Mouse (Mus musculus) layer of hippocampus, adult 9-10 months (tissue): ENCODE results near the gene Thy1.

Experiments used
- DNase-seq: peaks from one replicate; pipeline ENCODE4 v3.0.0; 2022; ENCODE audit warnings: low spot score

Thy1 gene

GRCm38 (mm10) chr9:44082266-44082665, 39.1 kb downstream of the Thy1 start:
- no peak for DNase-seq

- DNase-seq: no peak
Observed at GRCm38 (mm10) chr9:44083392-44084121, 40.4 kb downstream of the Thy1 start.

- no peak for DNase-seq
Observed at GRCm38 (mm10) chr9:44084236-44084635, 41.1 kb downstream of the Thy1 start.

- no peak for DNase-seq
Observed at GRCm38 (mm10) chr9:44084659-44085229, 41.6 kb downstream of the Thy1 start.

GRCm38 (mm10) chr9:44085276-44085675, 42.1 kb downstream of the Thy1 start:
- no peak for DNase-seq

GRCm38 (mm10) chr9:44085741-44086665, 42.8 kb downstream of the Thy1 start:
- DNase-seq: no peak

- DNase-seq: no peak
Observed at GRCm38 (mm10) chr9:44086960-44087359, 43.8 kb downstream of the Thy1 start.

GRCm38 (mm10) chr9:44087761-44088455, 44.7 kb downstream of the Thy1 start:
- DNase-seq: no peak

GRCm38 (mm10) chr9:44088877-44089608, 45.9 kb downstream of the Thy1 start:
- DNase-seq: no peak

- DNase-seq: no peak
Observed at GRCm38 (mm10) chr9:44093612-44094503, 50.7 kb downstream of the Thy1 start.

GRCm38 (mm10) chr9:44094737-44095136, 51.6 kb downstream of the Thy1 start:
- no peak for DNase-seq

GRCm38 (mm10) chr9:44095781-44096180, 52.6 kb downstream of the Thy1 start:
- no peak for DNase-seq

- no peak for DNase-seq
Observed at GRCm38 (mm10) chr9:44096536-44096935, 53.4 kb downstream of the Thy1 start.
